Mouse (Mus musculus) kidney, embryonic 15.5 days (tissue): ENCODE measurements around the gene Camk2b. TPM values are rescaled to one million over a fixed set of nuclear protein-coding genes. Genes with fewer than 3 reads are reported as not detected.

Experiments used
- ATAC-seq: fragments of 200-750 bp; cut with Nextera tagmentation; replicated peaks from 2 replicates; pipeline ENCODE4 v1.8.0; 2017; ENCODE audit warnings: moderate TSS enrichment; ENCODE audit not compliant: low FRiP score
- H3K27ac ChIP-seq: fragments of 300-500 bp; sonication (generic); 2 replicates; pipeline ENCODE4 v1.5.1; 2015; ENCODE audit warnings: mild to moderate bottlenecking, inconsistent platforms
- H3K27me3 ChIP-seq: fragments of 300-500 bp; sonication (generic); 2 replicates; pipeline ENCODE4 v1.6.1; 2015; ENCODE audit warnings: inconsistent platforms
- H3K36me3 ChIP-seq: fragments of 300-500 bp; sonication (generic); 2 replicates; pipeline ENCODE4 v1.6.1; 2015; ENCODE audit warnings: inconsistent platforms
- H3K4me1 ChIP-seq: fragments of 300-500 bp; sonication (generic); 2 replicates; pipeline ENCODE4 v1.6.1; 2015; ENCODE audit warnings: inconsistent platforms
- H3K4me2 ChIP-seq: fragments of 300-500 bp; sonication (generic); 2 replicates; pipeline ENCODE4 v1.6.1; 2015; ENCODE audit warnings: moderate library complexity, mild to moderate bottlenecking, inconsistent platforms
- H3K4me3 ChIP-seq: fragments of 300-500 bp; sonication (generic); replicated peaks from 2 replicates; pipeline ENCODE4 v1.5.1; 2015; ENCODE audit warnings: mild to moderate bottlenecking, inconsistent platforms
- H3K9ac ChIP-seq: fragments of 300-500 bp; sonication (generic); 2 replicates; pipeline ENCODE4 v1.6.1; 2015; ENCODE audit warnings: mild to moderate bottlenecking, inconsistent platforms
- H3K9me3 ChIP-seq: fragments of 300-500 bp; sonication (generic); replicated peaks from 2 replicates; pipeline ENCODE4 v1.6.1; 2016; ENCODE audit warnings: inconsistent platforms
- WGBS: fragments of 180-500 bp; shearing (Covaris S2); methylation state at CpG from one replicate; pipeline ENCODE4 v1.1.7; 2015; ENCODE audit warnings: mixed read lengths; 5-methylcytosine and 5-hydroxymethylcytosine counted together
- polyA plus RNA-seq: library from polyadenylated mRNA; unstranded; fragments of >200 nt; fragmentation: Nextera tagmentation; extraction: Ambion mirVana; gene quantifications from 2 replicates; pipeline ENCODE4 v1.2.1, GENCODE M21; 2015

Gene Camk2b
- polyA plus RNA-seq, 1 experiment from 2014 or later = 4.3 TPM

DNA sequence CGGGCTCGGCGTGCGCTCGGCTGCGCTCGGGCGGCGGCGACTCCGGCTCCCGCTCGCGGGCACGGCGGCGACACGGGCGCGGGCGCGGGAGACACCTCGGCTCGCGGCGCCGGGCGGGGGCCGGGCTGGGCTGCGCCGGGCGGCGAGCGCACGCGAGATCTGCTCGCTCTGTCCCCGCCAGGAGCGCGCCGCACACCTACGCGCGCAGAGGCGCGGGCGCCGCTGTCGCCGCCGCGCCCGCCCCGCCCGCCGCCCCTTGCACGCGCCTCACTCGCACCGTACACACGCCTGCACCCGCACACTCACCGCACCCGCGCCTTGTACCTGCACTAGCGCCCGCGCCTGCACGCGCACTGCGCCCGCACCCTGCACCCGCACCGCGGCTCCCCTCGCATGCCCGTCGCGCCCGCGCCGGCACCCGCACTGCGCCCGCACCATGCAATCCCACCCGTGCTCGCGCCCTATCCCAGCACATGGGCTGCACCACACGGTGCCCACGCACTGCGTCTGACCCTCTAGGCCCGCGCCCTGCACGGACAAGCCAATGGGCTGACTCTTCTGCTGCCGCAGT is 526 bp downstream of the Camk2b start:
- H3K4me3 ChIP-seq = peak overlapping the region; percentile 61
- H3K9me3 ChIP-seq = no peaks in the 10 kb centered on the region
- peak overlapping the region; percentile 43 for H3K9ac ChIP-seq
- ATAC-seq = peak; percentile 38; the same call in 1 of the 2 replicates
- H3K27ac ChIP-seq = no peak overlapping the region
- H3K27me3 ChIP-seq = peaks cover 84% of the 10 kb centered on the region
- peak overlapping the region; percentile 99 for H3K4me2 ChIP-seq
- H3K4me1 ChIP-seq = peaks cover 25% of the 10 kb centered on the region
- no peaks in the 10 kb centered on the region for H3K36me3 ChIP-seq
- under 1% methylated on average over 90 of the region's 95 CpGs for WGBS

- Histone ChIP-seq H3K4me2 (peak overlapping the region; percentile 99), H3K36me3 (no peaks in the 10 kb centered on the region), H3K27me3 (peaks cover 82% of the 10 kb centered on the region), H3K27ac (no peak overlapping the region), H3K4me1 (peaks cover 25% of the 10 kb centered on the region), H3K4me3 (peak overlapping the region; percentile 61), H3K9ac (peak overlapping the region; percentile 43), H3K9me3 (no peaks in the 10 kb centered on the region)
- peak; percentile 10; the same call in 1 of the 2 replicates for ATAC-seq
- WGBS = under 1% methylated on average over 53 of the region's 55 CpGs
Observed at GRCm38 (mm10) chr11:6065046-6065521, 1.1 kb downstream of the Camk2b start.

GRCm38 (mm10) chr11:6064215-6065045 is 1.7 kb downstream of the Camk2b start:
- Histone ChIP-seq H3K9me3 (no peaks in the 10 kb centered on the region), H3K27me3 (peaks cover 75% of the 10 kb centered on the region), H3K4me3 (peak overlapping the region; percentile 61), H3K27ac (no peak overlapping the region), H3K4me2 (peak overlapping the region; percentile 99), H3K4me1 (peaks cover 25% of the 10 kb centered on the region), H3K9ac (peak overlapping the region; percentile 43; the same call in 1 of the 2 replicates), H3K36me3 (no peaks in the 10 kb centered on the region)
- 4% methylated on average over 30 of the region's 30 CpGs for WGBS
- no peak for ATAC-seq

GRCm38 (mm10) chr11:6063501-6064214 is 2.5 kb downstream of the Camk2b start:
- H3K9me3 ChIP-seq = no peaks in the 10 kb centered on the region
- H3K4me2 ChIP-seq = peak overlapping the region; percentile 99
- 0 out of 2 replicates have a peak, but pooled peaks have one; percentile 7 for ATAC-seq
- no peak overlapping the region for H3K27ac ChIP-seq
- peak overlapping the region; percentile 61; the same call in 1 of the 2 replicates for H3K4me3 ChIP-seq
- H3K4me1 ChIP-seq = peaks cover 25% of the 10 kb centered on the region
- H3K9ac ChIP-seq = no peak overlapping the region
- peaks cover 67% of the 10 kb centered on the region for H3K27me3 ChIP-seq
- H3K36me3 ChIP-seq = no peaks in the 10 kb centered on the region
- WGBS = 43% methylated on average over 17 of the region's 17 CpGs

DNA sequence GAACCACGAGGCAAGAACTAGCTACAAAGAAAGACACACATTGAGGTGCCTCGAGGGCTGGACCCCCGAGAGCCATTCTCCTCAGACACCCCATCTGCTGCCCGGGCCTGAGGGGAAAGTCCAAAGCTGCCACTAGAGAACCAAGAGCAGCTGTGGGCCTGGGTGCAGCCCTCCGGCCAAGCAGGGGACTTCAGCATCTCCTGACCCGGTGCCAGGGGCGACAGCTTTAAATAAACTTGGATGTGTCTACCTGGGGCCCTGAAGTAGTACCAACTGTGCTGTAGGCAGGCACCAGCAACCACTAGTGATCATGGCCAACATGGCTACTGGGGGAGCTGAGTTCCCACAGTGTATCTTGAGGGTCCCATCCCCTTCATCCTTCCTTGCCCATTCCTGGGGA is 3.1 kb downstream of the Camk2b start:
- Histone ChIP-seq H3K4me3 (no peak overlapping the region), H3K27me3 (peaks cover 61% of the 10 kb centered on the region), H3K4me2 (no peak overlapping the region), H3K4me1 (peaks cover 22% of the 10 kb centered on the region), H3K27ac (no peak overlapping the region), H3K9me3 (no peaks in the 10 kb centered on the region), H3K9ac (no peak overlapping the region), H3K36me3 (no peaks in the 10 kb centered on the region)
- WGBS = 90% methylated on average over 7 of the region's 7 CpGs
- ATAC-seq = no peak

DNA sequence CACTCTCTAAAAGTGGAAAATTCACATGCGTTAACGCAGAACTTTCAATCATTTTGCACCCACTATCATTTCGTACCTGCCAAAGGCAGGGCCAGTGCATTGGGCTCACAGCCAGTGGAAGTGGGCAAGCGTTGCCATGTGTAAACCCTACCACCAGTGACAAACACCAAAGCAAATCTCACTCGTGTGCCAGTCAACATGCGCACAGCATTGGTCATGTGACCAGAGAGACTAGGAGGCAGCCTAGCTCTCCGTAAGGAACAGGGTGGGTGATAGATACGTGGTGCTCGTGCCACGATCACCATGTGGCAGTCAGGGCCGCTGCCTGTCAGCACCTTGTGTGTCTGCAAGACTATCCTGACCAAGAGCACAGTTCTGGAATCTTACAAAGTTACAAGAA is 3.8 kb downstream of the Camk2b start:
- Histone ChIP-seq H3K4me3 (no peak overlapping the region), H3K9ac (no peak overlapping the region), H3K27ac (no peak overlapping the region), H3K36me3 (no peaks in the 10 kb centered on the region), H3K9me3 (no peaks in the 10 kb centered on the region), H3K4me2 (no peak overlapping the region), H3K27me3 (peaks cover 54% of the 10 kb centered on the region), H3K4me1 (peaks cover 21% of the 10 kb centered on the region)
- ATAC-seq = no peak
- WGBS = 90% methylated on average over 11 of the region's 11 CpGs

- H3K9ac ChIP-seq = no peak overlapping the region
- no peak overlapping the region for H3K27ac ChIP-seq
- peaks cover 21% of the 10 kb centered on the region for H3K4me1 ChIP-seq
- ATAC-seq = no peak
- no peaks in the 10 kb centered on the region for H3K9me3 ChIP-seq
- WGBS = 80% methylated on average over 5 of the region's 5 CpGs
- H3K4me3 ChIP-seq = no peak overlapping the region
- H3K4me2 ChIP-seq = no peak overlapping the region
- no peaks in the 10 kb centered on the region for H3K36me3 ChIP-seq
- peaks cover 50% of the 10 kb centered on the region for H3K27me3 ChIP-seq
Observed at GRCm38 (mm10) chr11:6061891-6062290, 4.3 kb downstream of the Camk2b start.

DNA sequence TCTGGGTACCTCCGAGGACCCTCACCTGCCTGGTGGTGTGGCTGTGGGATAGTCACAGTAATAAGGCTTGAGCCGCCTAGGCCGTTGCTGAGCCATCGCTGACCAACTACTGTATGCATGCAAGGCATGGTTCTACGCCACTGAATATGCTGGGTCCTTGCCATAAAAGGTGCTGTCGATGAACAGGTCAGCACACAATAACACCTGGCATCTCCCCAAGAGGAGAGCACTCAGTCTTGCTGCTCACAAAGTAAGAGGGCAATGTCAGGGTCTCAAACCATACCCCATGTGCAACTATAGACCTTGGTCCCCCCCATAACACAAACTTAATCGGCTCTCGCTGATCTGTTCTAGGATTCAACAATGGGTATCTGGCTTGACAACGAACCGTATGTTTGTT is 7.0 kb downstream of the Camk2b start:
- H3K27me3 ChIP-seq = peaks cover 22% of the 10 kb centered on the region
- 92% methylated on average over 10 of the region's 10 CpGs for WGBS
- no peak overlapping the region for H3K27ac ChIP-seq
- H3K36me3 ChIP-seq = no peaks in the 10 kb centered on the region
- no peak overlapping the region for H3K9ac ChIP-seq
- H3K9me3 ChIP-seq = no peaks in the 10 kb centered on the region
- H3K4me2 ChIP-seq = no peak overlapping the region
- no peak for ATAC-seq
- peaks cover 1% of the 10 kb centered on the region for H3K4me1 ChIP-seq
- no peak overlapping the region for H3K4me3 ChIP-seq

- no peak overlapping the region for H3K27ac ChIP-seq
- no peak overlapping the region for H3K4me3 ChIP-seq
- H3K36me3 ChIP-seq = no peaks in the 10 kb centered on the region
- ATAC-seq = no peak
- 0 out of 2 replicates have a peak, but pooled peaks cover 2% of the 10 kb centered on the region for H3K27me3 ChIP-seq
- no peaks in the 10 kb centered on the region for H3K9me3 ChIP-seq
- H3K4me2 ChIP-seq = no peak overlapping the region
- no peak overlapping the region for H3K9ac ChIP-seq
- WGBS = 85% methylated on average over 8 of the region's 8 CpGs
- no peaks in the 10 kb centered on the region for H3K4me1 ChIP-seq
Observed at GRCm38 (mm10) chr11:6053386-6053785, 12.8 kb downstream of the Camk2b start.

DNA sequence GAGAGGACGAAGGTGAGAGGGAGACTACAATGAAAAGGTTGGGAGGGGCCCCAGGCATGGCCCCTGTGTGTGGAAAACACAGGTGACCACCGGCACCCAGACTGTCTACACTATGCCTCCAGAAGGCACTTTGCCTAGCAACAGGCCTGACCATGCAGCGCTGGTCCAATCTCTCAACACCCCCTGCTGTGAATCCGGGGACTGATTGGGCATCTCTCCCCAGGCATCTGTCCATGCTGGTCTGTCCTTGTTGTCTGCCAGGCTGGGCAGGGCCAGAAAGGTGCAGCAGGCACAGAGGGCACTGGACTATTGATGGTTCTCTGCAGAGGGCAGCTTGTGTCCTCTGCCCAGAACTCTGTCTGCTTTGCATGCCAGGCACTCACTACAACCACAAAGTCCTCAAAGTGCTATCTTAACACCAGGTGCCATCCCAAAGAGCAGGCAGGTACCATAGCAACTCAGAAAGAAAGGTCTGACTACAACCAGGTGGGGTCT is 16.0 kb downstream of the Camk2b start:
- no peak overlapping the region for H3K27ac ChIP-seq
- H3K9ac ChIP-seq = no peak overlapping the region
- no peak for ATAC-seq
- no peaks in the 10 kb centered on the region for H3K9me3 ChIP-seq
- no peak overlapping the region for H3K4me3 ChIP-seq
- H3K36me3 ChIP-seq = no peaks in the 10 kb centered on the region
- no peak overlapping the region for H3K4me2 ChIP-seq
- H3K27me3 ChIP-seq = 0 out of 2 replicates have a peak, but pooled peaks cover 2% of the 10 kb centered on the region
- 83% methylated on average over 4 of the region's 4 CpGs for WGBS
- H3K4me1 ChIP-seq = no peaks in the 10 kb centered on the region

DNA sequence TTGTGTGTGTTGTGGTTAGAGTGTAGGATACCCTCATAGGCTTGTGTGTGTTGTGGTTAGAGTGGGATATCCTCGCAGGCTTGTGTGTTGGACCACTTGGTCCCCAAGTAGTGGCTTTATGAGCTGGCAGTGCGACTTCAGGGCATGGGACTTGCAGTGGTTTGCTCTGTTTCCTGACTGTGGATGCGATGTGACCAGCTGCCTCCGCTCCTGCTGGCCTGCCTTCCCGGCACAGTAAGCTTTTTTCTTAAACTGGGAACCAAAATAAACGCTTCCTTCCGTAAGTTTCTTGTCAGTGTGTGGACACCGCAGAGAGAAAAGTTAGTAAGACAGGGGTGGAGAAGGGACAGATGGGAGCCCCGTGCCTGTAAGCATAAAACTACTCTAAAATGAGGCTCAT is 18.0 kb downstream of the Camk2b start:
- H3K4me3 ChIP-seq = no peak overlapping the region
- 76% methylated on average over 9 of the region's 9 CpGs for WGBS
- no peak for ATAC-seq

More for the DNA sequence above, 18.0 kb downstream of the Camk2b start:
- Histone ChIP-seq H3K4me1 (no peaks in the 10 kb centered on the region), H3K36me3 (no peaks in the 10 kb centered on the region), H3K9me3 (no peaks in the 10 kb centered on the region), H3K4me2 (no peak overlapping the region), H3K27ac (no peak overlapping the region), H3K9ac (no peak overlapping the region), H3K27me3 (0 out of 2 replicates have a peak, but pooled peaks cover 2% of the 10 kb centered on the region)
